In the genomic region with DNA sequence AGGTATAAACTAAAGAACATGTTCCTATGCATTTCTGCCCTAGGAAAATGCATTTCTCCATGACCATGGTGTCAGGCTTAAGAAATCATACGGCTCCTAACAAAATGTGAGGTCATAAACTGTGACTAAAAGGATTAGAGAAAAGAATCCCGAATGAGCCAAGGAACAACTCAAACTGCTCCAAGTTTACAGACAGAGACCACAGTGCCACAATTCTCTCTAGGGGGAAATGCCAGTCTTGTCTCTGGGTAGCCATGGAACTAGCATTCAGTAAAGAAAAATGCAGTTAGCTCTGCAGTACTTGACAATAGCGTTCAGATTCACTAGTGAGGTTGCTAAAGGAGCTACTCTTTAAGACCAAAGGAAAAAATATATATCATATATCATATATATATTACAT, we compare ENCODE assay signal across 15 mouse cellular contexts.
"Had no signal": no experiment of that assay in that cellular context is flagged by ENCODE, and none has a peak within 500 bp of the region (broad histone marks: within the 10 kb centered on the region; RNA-seq: fewer than 3 reads in every experiment).

No protein-coding gene starts in this region.

- H3K9me3 ChIP-seq: intestine, embryonic 15.5 days; limb, embryonic 15.5 days; liver, embryonic 12.5 days; lung, embryonic 15.5 days; megakaryocyte, embryonic 14.5 days had no signal

- H3K4me3 ChIP-seq: intestine, embryonic 15.5 days; limb, embryonic 15.5 days; liver, embryonic 12.5 days; lung, embryonic 15.5 days; megakaryocyte, embryonic 14.5 days had no signal

- H3K27ac ChIP-seq: intestine, embryonic 15.5 days; limb, embryonic 15.5 days; liver, embryonic 12.5 days; lung, embryonic 15.5 days; macrophage had no signal

- H3K27me3 ChIP-seq: intestine, embryonic 15.5 days; limb, embryonic 15.5 days; liver, embryonic 12.5 days; lung, embryonic 15.5 days; megakaryocyte, embryonic 14.5 days had no signal

- DNase-seq: kidney, adult 18-20 months; kidney, postnatal 14 days; layer of hippocampus, postnatal 36 days; lung, postnatal 14 days; retina, postnatal 1 day; right cerebral cortex, postnatal 4 days; spleen, adult 18-20 months; thymus, adult 18-20 months; thymus, postnatal 14 days had no signal

- H3K9ac ChIP-seq: intestine, embryonic 15.5 days; limb, embryonic 15.5 days; liver, embryonic 12.5 days; lung, embryonic 15.5 days had no signal

- ATAC-seq: intestine, embryonic 15.5 days; liver, embryonic 12.5 days had no signal

- H3K4me2 ChIP-seq: intestine, embryonic 15.5 days; limb, embryonic 15.5 days; liver, embryonic 12.5 days; lung, embryonic 15.5 days had no signal
